ENCODE assay signal across 16 mouse cellular contexts in genomic region chr9:45398336-45398735, GRCm38 (mm10). TPM values are rescaled to one million over a fixed set of nuclear protein-coding genes. Genes with fewer than 3 reads are reported as not detected.
A peak's percentile ranks its signal among the peaks of the same experiment; 100 is the strongest.
DNase-seq lines count a peak whose midpoint lies in the region; ATAC-seq and TF ChIP-seq lines count a peak whose summit lies in the region.
"Had no signal": no experiment of that assay in that cellular context is flagged by ENCODE, and none has a peak within 500 bp of the region (broad histone marks: within the 10 kb centered on the region; RNA-seq: fewer than 3 reads in every experiment).

No protein-coding gene starts in this region.

- ATAC-seq in stomach, embryonic 16.5 days (ENCODE audit: insufficient read depth, low FRiP score): 0 out of 2 replicates have a peak, but pooled peaks have one; percentile 14
- ATAC-seq: inflammation-experienced regulatory T-cells, adult 6 months; liver, embryonic 12.5 days; lung, postnatal 0 days had no signal

- no peaks in the 10 kb centered on the region for H3K36me3 ChIP-seq in kidney, adult 2 months (ENCODE audit: control insufficient read depth, insufficient read depth, low read length)
- no peaks in the 10 kb centered on the region for H3K36me3 ChIP-seq in stomach, embryonic 16.5 days (ENCODE audit: control insufficient read depth, insufficient read depth, low read length)
- H3K36me3 ChIP-seq: liver, embryonic 12.5 days had no signal

- no peak overlapping the region for H3K4me3 ChIP-seq in kidney, adult 2 months (ENCODE audit: insufficient read depth, low read depth, low read length)
- no peak overlapping the region for H3K4me3 ChIP-seq in stomach, embryonic 16.5 days (replicated peaks; ENCODE audit: low read length)
- H3K4me3 ChIP-seq: liver, embryonic 12.5 days; midbrain, embryonic 12.5 days had no signal

- DNase-seq in gastrocnemius, postnatal 25 days: peak; percentile 44
- DNase-seq in gastrocnemius, postnatal 4 days (ENCODE audit: low spot score in 2 of 2): no peak
- peak; percentile 78 for DNase-seq in cerebellum, adult 11-12 months
- peak; percentile 87 for DNase-seq in kidney, adult 2 months
- DNase-seq in frontal cortex, postnatal 14 days (ENCODE audit: low spot score in 2 of 2): no peak
- DNase-seq in thymus, postnatal 25 days: no peak
- DNase-seq in left cerebral cortex, adult 18-20 months (ENCODE audit: low spot score in 2 of 2): no peak
- DNase-seq: adrenal gland, adult 8-10 months; heart, postnatal 14 days; right cerebral cortex, postnatal 25 days; thymus, postnatal 14 days had no signal

- no peaks in the 10 kb centered on the region for H3K27me3 ChIP-seq in kidney, adult 2 months (replicated peaks; ENCODE audit: control insufficient read depth, insufficient read depth, low read length)
- no peaks in the 10 kb centered on the region for H3K27me3 ChIP-seq in stomach, embryonic 16.5 days (ENCODE audit: control insufficient read depth, insufficient read depth, low read length)
- H3K27me3 ChIP-seq: midbrain, embryonic 12.5 days had no signal

- H3K9ac ChIP-seq in stomach, embryonic 16.5 days (ENCODE audit: low read length): no peak overlapping the region
- H3K9ac ChIP-seq: liver, embryonic 12.5 days; midbrain, embryonic 12.5 days had no signal

- H3K4me2 ChIP-seq in stomach, embryonic 16.5 days (ENCODE audit: low read depth, low read length): no peak overlapping the region
- H3K4me2 ChIP-seq: liver, embryonic 12.5 days; midbrain, embryonic 12.5 days had no signal

- peak overlapping the region; percentile 86 for H3K27ac ChIP-seq in kidney, adult 2 months (ENCODE audit: insufficient read depth, low read depth, low read length)
- H3K27ac ChIP-seq in stomach, embryonic 16.5 days (ENCODE audit: low read length): no peak overlapping the region
- H3K27ac ChIP-seq: liver, embryonic 12.5 days; midbrain, embryonic 12.5 days had no signal

- no peak for TF ChIP-seq POLR2A in kidney, adult 2 months (IDR thresholded peaks at IDR 0.05; ENCODE audit: low read depth, low read length)

- TF ChIP-seq CTCF in kidney, adult 2 months (conservative IDR thresholded peaks at IDR 0.05; ENCODE audit: insufficient read depth, insufficient read length, low read depth, low read length): no peak

- no peaks in the 10 kb centered on the region for H3K9me3 ChIP-seq in stomach, embryonic 16.5 days (replicated peaks; ENCODE audit: control insufficient read depth, low read length)
- H3K9me3 ChIP-seq: liver, embryonic 12.5 days; midbrain, embryonic 12.5 days had no signal

- H3K4me1 ChIP-seq in kidney, adult 2 months (ENCODE audit: control insufficient read depth, insufficient read depth, low read length): peaks cover 18% of the 10 kb centered on the region
- H3K4me1 ChIP-seq in stomach, embryonic 16.5 days (ENCODE audit: control insufficient read depth, insufficient read depth, low read length): no peaks in the 10 kb centered on the region
- H3K4me1 ChIP-seq: liver, embryonic 12.5 days; midbrain, embryonic 12.5 days had no signal

- WGBS in kidney, adult 2 months: 65% methylated on average over 1 of the region's 1 CpGs
- WGBS in stomach, embryonic 16.5 days: 35% methylated on average over 1 of the region's 1 CpGs

RNA-seq across cellular contexts. Expression of gene Fxyd2, which starts 1.1 kb away (rescaled TPM):
- 1 to 10 TPM; 1.4 to 2.0 TPM for total RNA-seq in gastrocnemius, postnatal 25 days (2021)
- total RNA-seq in gastrocnemius, postnatal 4 days (2021): 1 to 10 TPM; 2.0 to 2.8 TPM
- 8,481 and 8,923 TPM in 2 replicates for polyA plus RNA-seq in kidney, adult 2 months (2012; rRNA removed)
- polyA plus RNA-seq in stomach, embryonic 16.5 days (2015; fragmentation: Nextera tagmentation; extraction: Ambion mirVana): 2.0 and 2.5 TPM in 2 replicates
- total RNA-seq in left cerebral cortex, adult 18-20 months (2021): 1 to 10 TPM; 8.0 to 8.2 TPM

RNA-seq across cellular contexts. Expression of gene Dscaml1, which starts 28.1 kb away (rescaled TPM):
- not detected for total RNA-seq in gastrocnemius, postnatal 25 days (2021)
- total RNA-seq in gastrocnemius, postnatal 4 days (2021): under 1 TPM; 0.32 to 0.36 TPM
- polyA plus RNA-seq in kidney, adult 2 months (2012; rRNA removed): 0.43 and 0.80 TPM in 2 replicates
- 0.30 and 0.35 TPM in 2 replicates for polyA plus RNA-seq in stomach, embryonic 16.5 days (2015; fragmentation: Nextera tagmentation; extraction: Ambion mirVana)
- total RNA-seq in left cerebral cortex, adult 18-20 months (2021): 10 to 100 TPM; 47.7 to 48.3 TPM
- total RNA-seq: heart, postnatal 14 days had no signal
- polyA plus RNA-seq: inflammation-experienced regulatory T-cells, adult 6 months; liver, embryonic 12.5 days had no signal

RNA-seq across cellular contexts. Expression of gene Fxyd6, which starts 28.4 kb away (rescaled TPM):
- total RNA-seq in gastrocnemius, postnatal 25 days (2021): 10 to 100 TPM; 27.5 to 31.2 TPM
- 10 to 100 TPM; 70.2 to 77.0 TPM for total RNA-seq in gastrocnemius, postnatal 4 days (2021)
- polyA plus RNA-seq in kidney, adult 2 months (2012; rRNA removed): 16.3 and 20.3 TPM in 2 replicates
- 63.1 and 66.3 TPM in 2 replicates for polyA plus RNA-seq in stomach, embryonic 16.5 days (2015; fragmentation: Nextera tagmentation; extraction: Ambion mirVana)
- 100 to 1,000 TPM in 1 of 2 experiments, 10 to 100 TPM in 1; 96.2 to 132 TPM for total RNA-seq in left cerebral cortex, adult 18-20 months (2021)

Comparison
In these comparisons a context has a peak if more than half of its experiments do, and no peak if none do; other contexts are left out.
1. DNase-seq: peak in gastrocnemius, postnatal 25 days (single experiment), cerebellum, adult 11-12 months (single experiment) and kidney, adult 2 months (single experiment); none in gastrocnemius, postnatal 4 days (0 of 2), frontal cortex, postnatal 14 days (0 of 2), thymus, postnatal 25 days (single experiment) and left cerebral cortex, adult 18-20 months (0 of 2).
2. RNA of gene Dscaml1, which starts 28.1 kb away (total RNA-seq): 47.7 to 48.3 TPM in left cerebral cortex, adult 18-20 months; 0.32 to 0.36 TPM in gastrocnemius, postnatal 4 days and not detected in gastrocnemius, postnatal 25 days; every median in the first group is over 10 times any median in the second.